Mouse (Mus musculus) cortical plate, adult 2 months (tissue): ENCODE data around the gene Nupr1.

ENCODE experiments used
- CTCF ChIP-seq: fragments of 200-500 bp; IDR thresholded peaks from 2 replicates; pipeline ENCODE4 v1.5.1; 2011; ENCODE audit warnings: mild to moderate bottlenecking, control low read depth, low read length; ENCODE audit not compliant: insufficient read depth; ENCODE audit errors: extremely low read depth
- POLR2A ChIP-seq: fragments of 200-500 bp; IDR thresholded peaks from 2 replicates; pipeline ENCODE4 v1.6.1; 2011; ENCODE audit warnings: mild to moderate bottlenecking, low read length, control low read depth; ENCODE audit not compliant: insufficient read depth; ENCODE audit errors: extremely low read depth

- TF ChIP-seq CTCF: no peak
- no peak for TF ChIP-seq POLR2A
Measured at GRCm38 (mm10) chr7:126663646-126664045, 33.0 kb upstream of the Nupr1 start.
